Mouse (Mus musculus): Measurements from ENCODE around the gene E330021D16Rik. TPM values are rescaled to one million over a fixed set of nuclear protein-coding genes. Genes with fewer than 3 reads are reported as not detected.

Gene E330021D16Rik
- total RNA-seq, 2 experiments from 2014 or later, result not detected

GRCm38 (mm10) chr6:136421059-136421458 lies 5.7 kb upstream of the E330021D16Rik start:
- DNase-seq, result no peak

GRCm38 (mm10) chr6:136418889-136419835 lies 3.8 kb upstream of the E330021D16Rik start:
- DNase-seq, result no peak

- no peak for DNase-seq
Observed at GRCm38 (mm10) chr6:136418333-136418848, 3.0 kb upstream of the E330021D16Rik start.

- DNase-seq, result no peak
Observed at GRCm38 (mm10) chr6:136417864-136418263, 2.5 kb upstream of the E330021D16Rik start.

GRCm38 (mm10) chr6:136413856-136414362 lies 1.5 kb downstream of the E330021D16Rik start:
- no peak for DNase-seq

GRCm38 (mm10) chr6:136407608-136408192 lies 7.7 kb downstream of the E330021D16Rik start:
- DNase-seq, result no peak

- DNase-seq, result no peak
Observed at GRCm38 (mm10) chr6:136396860-136397259, 18.5 kb downstream of the E330021D16Rik start.

GRCm38 (mm10) chr6:136390262-136390661 lies 25.1 kb downstream of the E330021D16Rik start:
- DNase-seq, result no peak

- DNase-seq, result no peak
Observed at GRCm38 (mm10) chr6:136385287-136385686, 30.1 kb downstream of the E330021D16Rik start.

GRCm38 (mm10) chr6:136383218-136383617 lies 32.2 kb downstream of the E330021D16Rik start:
- no peak for DNase-seq

- no peak for DNase-seq
Observed at GRCm38 (mm10) chr6:136376097-136376496, 39.3 kb downstream of the E330021D16Rik start.

GRCm38 (mm10) chr6:136364430-136365098 lies 50.8 kb downstream of the E330021D16Rik start:
- no peak for DNase-seq

- DNase-seq, result no peak
Observed at GRCm38 (mm10) chr6:136364008-136364407, 51.4 kb downstream of the E330021D16Rik start.

- DNase-seq, result no peak
Observed at GRCm38 (mm10) chr6:136363313-136363712, 52.1 kb downstream of the E330021D16Rik start.

- no peak for DNase-seq
Observed at GRCm38 (mm10) chr6:136358471-136358870, 56.9 kb downstream of the E330021D16Rik start.

GRCm38 (mm10) chr6:136353399-136354184 lies 61.8 kb downstream of the E330021D16Rik start:
- peak; percentile 14 to 72 for DNase-seq

Other genes starting within 250 kb of the E330021D16Rik start
- gene Grin2b, start 242.1 kb downstream of the E330021D16Rik start, total RNA-seq (2021), result under 1 TPM in 1 of 2 experiments, not detected in 1; under 0.01 TPM
- not detected for gene Gm8994, start 88.0 kb downstream of the E330021D16Rik start, total RNA-seq (2021)
- 10 to 100 TPM; 59.7 to 88.7 TPM for gene Atf7ip, start 90.6 kb upstream of the E330021D16Rik start, total RNA-seq (2021)
- gene Plbd1, start 246.4 kb upstream of the E330021D16Rik start, total RNA-seq (2021), result 10 to 100 TPM; 42.7 to 50.9 TPM

Data from heart, adult 18-20 months (tissue).